Mouse (Mus musculus): Measurements from ENCODE around the gene Dchs2. TPM values are rescaled to one million over a fixed set of nuclear protein-coding genes. Genes with fewer than 3 reads are reported as not detected.
A peak's percentile ranks its signal among the peaks of the same experiment; 100 is the strongest.

Dchs2 gene
- polyA plus RNA-seq, 1 experiment from 2014 or later: 1.1 TPM

DNA sequence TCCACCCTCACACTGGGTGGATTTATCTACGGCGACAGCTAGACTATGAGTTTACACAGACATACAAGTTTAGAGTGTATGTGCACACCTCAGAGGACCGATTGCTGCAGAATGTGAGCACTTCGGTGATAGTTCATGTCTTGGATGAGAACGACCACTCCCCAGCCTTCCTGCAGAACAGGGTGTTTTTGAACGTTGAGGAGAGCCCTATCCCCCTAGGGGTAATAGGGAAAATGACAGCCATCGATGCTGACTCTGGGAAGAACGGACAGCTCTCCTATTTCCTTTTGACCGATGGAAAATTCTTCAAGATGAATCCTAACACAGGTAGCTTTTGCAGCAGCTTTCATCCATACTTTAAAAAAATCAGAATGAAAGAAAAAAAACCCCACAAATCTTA, 143.2 kb downstream of the Dchs2 start:
- no peak for ATAC-seq (ENCODE audit: low FRiP score, low read depth)
- WGBS: 64% methylated on average over 9 of the region's 9 CpGs

DNA sequence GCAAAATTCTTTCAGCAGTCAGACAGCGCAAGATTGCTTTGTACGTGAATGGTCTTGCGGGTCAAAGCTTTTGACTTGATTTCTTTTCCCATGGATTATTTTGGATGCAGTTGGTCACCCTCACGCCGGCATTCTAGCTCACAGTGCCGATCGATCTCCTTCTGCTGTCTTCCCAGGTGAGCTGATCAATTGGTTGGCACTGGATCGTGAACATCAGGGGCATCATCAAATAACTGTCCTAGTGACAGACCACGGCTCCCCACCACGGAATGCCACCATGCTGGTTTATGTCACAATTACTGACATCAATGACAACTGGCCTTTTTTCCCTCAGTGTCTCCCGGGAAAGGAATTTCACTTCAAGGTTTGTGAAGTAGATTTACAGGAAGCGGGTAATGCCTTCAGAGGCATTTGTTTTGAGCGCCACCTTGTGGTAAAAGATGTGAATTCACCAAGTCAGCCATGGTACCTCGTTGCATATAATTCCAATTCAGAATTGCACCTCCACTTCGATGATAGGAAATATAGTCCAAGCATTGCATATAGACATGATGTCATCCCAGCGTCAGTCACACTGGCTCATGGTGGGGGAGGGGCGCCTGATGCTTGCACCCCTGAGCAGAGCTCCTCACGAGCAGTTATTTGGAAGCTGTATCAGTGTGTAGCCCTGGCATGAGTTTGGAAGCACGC, 146.0 kb downstream of the Dchs2 start:
- WGBS: 38% methylated on average over 19 of the region's 19 CpGs
- peak; percentile 61 for ATAC-seq (ENCODE audit: low FRiP score, low read depth)
- Histone ChIP-seq H3K9ac (no peak overlapping the region), H3K4me1 (no peaks in the 10 kb centered on the region), H3K4me3 (no peak overlapping the region), H3K27ac (no peak overlapping the region), H3K27me3 (replicated peaks) (no peaks in the 10 kb centered on the region; the same call in 1 of the 2 replicates), H3K4me2 (replicated peaks) (peak overlapping the region; percentile 42), H3K36me3 (no peaks in the 10 kb centered on the region), H3K9me3 (no peaks in the 10 kb centered on the region)

More for the DNA sequence above, 143.2 kb downstream of the Dchs2 start:
- no peaks in the 10 kb centered on the region; the same call in 1 of the 2 replicates for H3K27me3 ChIP-seq (replicated peaks)
- H3K27ac ChIP-seq: no peak overlapping the region
- H3K4me1 ChIP-seq: no peaks in the 10 kb centered on the region
- no peak overlapping the region for H3K9ac ChIP-seq
- H3K9me3 ChIP-seq: no peaks in the 10 kb centered on the region
- H3K4me3 ChIP-seq: no peak overlapping the region
- no peaks in the 10 kb centered on the region for H3K36me3 ChIP-seq
- no peak overlapping the region for H3K4me2 ChIP-seq (replicated peaks)

DNA sequence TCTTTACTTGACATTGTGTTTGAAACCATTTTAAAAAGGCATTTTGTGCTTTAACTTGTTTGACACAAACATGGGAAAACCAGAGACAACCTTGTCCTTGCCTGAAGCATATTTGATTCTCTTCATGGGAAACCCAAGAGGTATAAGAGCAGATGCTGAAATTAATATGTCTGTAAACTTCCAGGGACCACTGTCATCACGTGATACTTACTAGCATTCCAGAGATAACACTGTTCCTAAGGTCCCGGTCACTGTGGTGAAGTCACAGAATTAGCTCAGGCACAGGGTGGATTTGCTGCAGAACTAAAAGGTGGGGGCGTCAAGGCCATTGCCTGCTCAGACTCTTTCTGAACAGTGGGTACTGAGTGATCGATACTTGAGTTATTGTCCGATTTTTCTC, 148.0 kb downstream of the Dchs2 start:
- 78% methylated on average over 5 of the region's 5 CpGs for WGBS
- no peaks in the 10 kb centered on the region for H3K4me1 ChIP-seq
- H3K9ac ChIP-seq: no peak overlapping the region
- H3K4me3 ChIP-seq: no peak overlapping the region
- no peak overlapping the region for H3K4me2 ChIP-seq (replicated peaks)
- H3K36me3 ChIP-seq: no peaks in the 10 kb centered on the region
- no peaks in the 10 kb centered on the region for H3K9me3 ChIP-seq
- H3K27ac ChIP-seq: no peak overlapping the region
- H3K27me3 ChIP-seq (replicated peaks): no peaks in the 10 kb centered on the region; the same call in 1 of the 2 replicates
- ATAC-seq (ENCODE audit: low FRiP score, low read depth): no peak

DNA sequence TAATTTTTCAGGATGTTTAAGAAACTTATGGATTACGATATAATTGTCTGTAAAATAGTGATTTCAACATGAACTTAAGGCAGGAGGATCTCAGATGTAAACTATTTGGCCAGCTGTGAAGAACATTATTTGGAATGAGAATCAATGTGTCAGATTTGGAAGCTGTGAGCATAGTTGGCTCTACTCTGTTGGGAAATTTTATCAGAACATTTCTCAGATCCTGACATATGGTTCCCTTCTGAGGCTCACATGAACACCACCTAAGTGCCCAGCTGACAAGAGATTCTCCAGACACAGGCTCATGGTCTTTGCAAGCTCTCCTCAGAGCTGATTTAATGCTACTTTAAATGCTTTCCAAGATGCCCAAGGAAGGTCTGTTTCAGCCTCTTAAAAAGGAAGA, 156.1 kb downstream of the Dchs2 start:
- Histone ChIP-seq H3K4me3 (no peak overlapping the region), H3K4me2 (replicated peaks) (no peak overlapping the region), H3K9ac (no peak overlapping the region), H3K36me3 (no peaks in the 10 kb centered on the region), H3K27ac (no peak overlapping the region), H3K4me1 (no peaks in the 10 kb centered on the region), H3K9me3 (no peaks in the 10 kb centered on the region), H3K27me3 (replicated peaks) (no peaks in the 10 kb centered on the region)
- WGBS: 84% methylated on average over 1 of the region's 1 CpGs
- no peak for ATAC-seq (ENCODE audit: low FRiP score, low read depth)

DNA sequence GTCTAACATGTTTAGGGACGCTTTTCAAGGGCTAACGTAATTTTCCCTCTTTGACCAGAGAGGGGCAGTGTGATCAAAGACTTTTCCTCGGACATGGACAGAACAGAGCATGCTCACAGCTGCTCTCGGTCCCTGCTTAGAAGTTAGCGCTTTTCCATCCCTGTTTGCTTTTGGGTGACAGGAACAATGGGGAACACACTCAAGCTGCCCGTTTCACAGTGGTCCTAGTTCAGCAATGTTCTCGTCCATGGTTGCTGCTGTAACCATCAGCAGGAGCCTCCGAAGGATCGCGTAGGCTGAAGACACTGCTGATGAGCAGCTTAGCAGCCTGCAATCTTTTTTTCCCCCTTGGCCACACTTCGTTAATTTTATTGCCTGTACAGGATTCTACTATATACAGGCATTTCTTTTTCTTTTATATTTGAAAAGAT, 159.2 kb downstream of the Dchs2 start:
- Histone ChIP-seq H3K27me3 (replicated peaks) (no peaks in the 10 kb centered on the region), H3K36me3 (no peaks in the 10 kb centered on the region), H3K9ac (peak overlapping the region; percentile 58), H3K4me3 (peak overlapping the region; percentile 43), H3K9me3 (no peaks in the 10 kb centered on the region), H3K4me1 (no peaks in the 10 kb centered on the region), H3K27ac (no peak overlapping the region), H3K4me2 (replicated peaks) (peak overlapping the region; percentile 65)
- peak; percentile 90 for ATAC-seq (ENCODE audit: low FRiP score, low read depth)
- 4% methylated on average over 11 of the region's 11 CpGs for WGBS

DNA sequence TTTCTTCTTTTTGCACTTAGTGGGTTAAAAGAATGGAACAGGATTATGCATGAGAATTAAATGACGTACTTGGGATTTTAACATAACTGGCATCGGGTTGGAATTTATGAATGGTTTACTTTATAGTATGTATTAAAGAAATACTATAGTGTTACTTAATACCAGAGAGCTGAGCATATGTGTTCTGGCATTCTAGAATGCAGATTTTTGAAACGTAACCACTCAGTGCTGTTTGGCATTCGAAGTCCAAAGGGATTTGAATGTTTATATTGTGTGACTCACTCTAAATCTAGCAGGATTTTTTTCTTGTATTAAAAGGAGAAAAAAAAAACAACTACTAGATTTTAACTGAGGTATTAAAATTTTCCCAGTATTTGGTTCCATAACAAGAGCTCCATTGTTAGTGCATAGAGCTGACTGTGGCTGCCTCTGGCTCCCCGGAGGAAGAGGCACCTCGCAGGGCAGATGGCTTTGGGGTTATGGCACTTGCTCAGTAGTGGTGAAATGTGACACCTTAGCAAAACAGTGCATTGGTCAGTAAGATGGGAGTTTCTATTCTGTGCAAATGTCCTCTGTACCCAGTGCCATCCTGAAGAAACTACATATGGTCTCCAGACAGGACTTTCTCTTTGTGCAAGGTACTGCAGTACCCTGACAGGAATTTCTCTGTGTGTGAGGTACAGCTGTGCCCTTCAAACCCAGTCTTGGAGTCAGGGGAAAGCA, 160.5 kb downstream of the Dchs2 start:
- WGBS: 61% methylated on average over 6 of the region's 6 CpGs
- ATAC-seq (ENCODE audit: low FRiP score, low read depth): no peak
- H3K9me3 ChIP-seq: no peaks in the 10 kb centered on the region

DNA sequence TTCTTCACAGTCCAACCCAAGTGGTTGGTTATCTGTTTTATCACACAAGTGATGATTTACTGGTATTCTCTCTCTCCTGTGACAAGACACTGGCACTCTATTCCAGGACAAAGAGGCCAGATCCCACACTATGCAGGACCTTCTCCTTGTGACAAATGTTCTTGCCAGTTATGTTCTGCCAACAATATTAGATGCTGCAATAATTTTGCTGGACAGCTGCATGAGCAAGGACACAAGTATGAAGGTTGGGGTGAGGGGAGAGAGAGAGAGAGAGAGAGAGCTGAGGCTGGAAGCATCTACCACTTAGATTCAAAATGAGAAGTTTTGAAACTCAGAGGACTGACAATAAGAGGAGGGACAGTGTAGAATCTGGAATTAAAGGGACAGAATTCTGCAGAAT, 162.7 kb downstream of the Dchs2 start:
- H3K9me3 ChIP-seq: no peaks in the 10 kb centered on the region

More for the DNA sequence above, 160.5 kb downstream of the Dchs2 start:
- Histone ChIP-seq H3K9ac (no peak overlapping the region), H3K27ac (no peak overlapping the region), H3K36me3 (no peaks in the 10 kb centered on the region), H3K4me3 (no peak overlapping the region), H3K27me3 (replicated peaks) (no peaks in the 10 kb centered on the region), H3K4me1 (no peaks in the 10 kb centered on the region), H3K4me2 (replicated peaks) (no peak overlapping the region)

DNA sequence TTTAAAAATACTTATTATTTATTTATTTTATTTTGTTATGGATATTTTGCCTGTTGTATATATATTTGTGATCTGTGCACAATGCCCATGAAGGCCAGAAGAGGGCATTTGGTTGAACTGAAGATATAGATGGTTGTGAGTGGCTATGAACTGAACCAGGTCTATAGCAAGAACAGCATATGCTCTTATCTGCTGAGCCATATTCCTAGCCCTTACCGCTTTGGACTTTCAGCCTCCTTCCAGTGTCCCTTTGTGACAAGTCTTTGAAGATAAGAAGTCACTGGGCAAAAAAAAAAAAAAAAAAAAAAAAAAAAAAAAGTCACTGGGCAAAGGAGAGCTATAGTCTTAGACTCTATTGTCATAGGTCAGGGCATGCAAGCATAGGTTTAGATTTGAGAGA, 163.2 kb downstream of the Dchs2 start:
- H3K4me1 ChIP-seq: no peaks in the 10 kb centered on the region
- no peaks in the 10 kb centered on the region for H3K36me3 ChIP-seq
- H3K27me3 ChIP-seq (replicated peaks): no peaks in the 10 kb centered on the region
- no peak overlapping the region for H3K4me3 ChIP-seq
- H3K4me2 ChIP-seq (replicated peaks): no peak overlapping the region
- H3K9me3 ChIP-seq: no peaks in the 10 kb centered on the region
- 91% methylated on average over 1 of the region's 1 CpGs for WGBS
- no peak overlapping the region for H3K9ac ChIP-seq
- no peak for ATAC-seq (ENCODE audit: low FRiP score, low read depth)
- no peak overlapping the region for H3K27ac ChIP-seq

More for the DNA sequence above, 162.7 kb downstream of the Dchs2 start:
- Histone ChIP-seq H3K4me2 (replicated peaks) (no peak overlapping the region), H3K4me3 (no peak overlapping the region), H3K4me1 (no peaks in the 10 kb centered on the region), H3K27ac (no peak overlapping the region), H3K9ac (no peak overlapping the region), H3K27me3 (replicated peaks) (no peaks in the 10 kb centered on the region), H3K36me3 (no peaks in the 10 kb centered on the region)
- no peak for ATAC-seq (ENCODE audit: low FRiP score, low read depth)

DNA sequence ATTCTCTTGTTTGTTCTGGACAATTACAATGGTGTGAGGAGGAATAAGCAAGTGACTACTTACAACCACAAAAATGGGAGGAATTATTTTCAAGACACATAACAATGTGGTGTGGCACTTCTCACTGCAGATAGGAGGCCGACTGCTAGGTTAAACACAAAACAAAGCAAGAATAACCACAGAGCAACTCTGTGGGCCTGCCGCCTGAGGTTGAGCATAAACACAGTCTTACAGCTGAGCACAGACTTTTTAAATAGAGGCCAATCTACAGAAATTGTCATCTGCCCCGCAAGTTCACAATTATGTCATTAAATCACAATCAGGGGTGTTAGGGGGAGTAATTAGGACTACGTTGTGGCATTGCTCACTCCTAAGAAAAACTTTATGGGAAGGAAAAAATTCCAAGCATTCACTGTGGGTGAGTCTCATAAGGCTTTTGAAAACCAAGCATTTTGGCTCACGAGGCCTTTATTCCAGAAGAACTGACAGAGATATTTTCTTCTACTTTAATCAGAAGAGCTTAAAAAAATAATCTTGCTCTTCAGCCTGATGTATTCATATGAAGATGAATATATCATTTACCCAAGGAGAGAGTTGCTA, 172.1 kb downstream of the Dchs2 start:
- 63% methylated on average over 5 of the region's 5 CpGs for WGBS
- H3K9ac ChIP-seq: no peak overlapping the region
- no peaks in the 10 kb centered on the region for H3K27me3 ChIP-seq (replicated peaks)
- no peaks in the 10 kb centered on the region for H3K9me3 ChIP-seq
- H3K27ac ChIP-seq: no peak overlapping the region
- no peaks in the 10 kb centered on the region for H3K4me1 ChIP-seq
- H3K4me2 ChIP-seq (replicated peaks): no peak overlapping the region
- H3K36me3 ChIP-seq: no peaks in the 10 kb centered on the region
- no peak overlapping the region for H3K4me3 ChIP-seq
- no peak for ATAC-seq (ENCODE audit: low FRiP score, low read depth)

DNA sequence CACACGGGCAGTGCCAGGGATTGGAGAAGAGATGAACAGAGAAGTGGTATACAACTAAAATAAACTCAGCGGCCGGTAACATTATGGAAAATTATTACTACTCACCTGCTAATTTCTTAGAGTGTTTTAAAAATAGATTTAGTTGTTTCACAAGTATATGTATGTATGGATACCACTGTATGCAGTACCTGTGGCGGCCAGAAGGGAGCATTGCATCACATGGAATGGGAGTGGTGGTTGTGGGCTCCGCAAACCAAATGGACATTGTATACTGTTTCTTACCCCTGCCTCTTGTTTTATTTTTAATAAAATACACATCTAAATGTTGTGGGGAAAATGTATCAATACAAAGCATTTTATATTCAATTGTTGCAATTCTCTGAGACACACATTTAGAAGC, 176.1 kb downstream of the Dchs2 start:
- Histone ChIP-seq H3K36me3 (no peaks in the 10 kb centered on the region), H3K9me3 (no peaks in the 10 kb centered on the region), H3K27ac (no peak overlapping the region), H3K4me1 (no peaks in the 10 kb centered on the region), H3K27me3 (replicated peaks) (no peaks in the 10 kb centered on the region), H3K4me2 (replicated peaks) (no peak overlapping the region), H3K9ac (no peak overlapping the region), H3K4me3 (no peak overlapping the region)
- 74% methylated on average over 5 of the region's 5 CpGs for WGBS
- ATAC-seq (ENCODE audit: low FRiP score, low read depth): no peak

DNA sequence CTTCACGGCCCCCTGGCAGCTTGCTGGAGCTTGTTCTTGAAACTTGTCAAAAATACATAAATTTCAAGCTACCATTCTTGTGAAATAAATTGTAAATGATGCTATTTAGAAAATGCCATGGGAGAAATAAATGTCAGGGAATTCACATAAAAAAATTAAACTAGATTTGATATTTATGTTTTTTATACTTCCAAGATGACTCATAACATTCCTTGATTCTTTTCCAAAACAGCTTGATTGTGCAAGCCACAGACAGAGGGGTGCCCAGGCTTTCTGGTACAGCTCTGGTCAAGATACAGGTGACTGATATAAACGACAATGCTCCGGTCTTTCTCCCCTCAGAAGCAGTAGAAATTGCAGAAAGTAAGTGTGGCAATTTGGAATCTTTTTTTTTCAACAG, 218.2 kb downstream of the Dchs2 start:
- no peaks in the 10 kb centered on the region for H3K4me1 ChIP-seq
- H3K9me3 ChIP-seq: no peaks in the 10 kb centered on the region
- H3K27ac ChIP-seq: no peak overlapping the region
- WGBS: 90% methylated on average over 3 of the region's 3 CpGs
- no peak for ATAC-seq (ENCODE audit: low FRiP score, low read depth)
- no peak overlapping the region for H3K9ac ChIP-seq
- no peaks in the 10 kb centered on the region for H3K27me3 ChIP-seq (replicated peaks)
- no peaks in the 10 kb centered on the region for H3K36me3 ChIP-seq
- no peak overlapping the region for H3K4me3 ChIP-seq
- no peak overlapping the region for H3K4me2 ChIP-seq (replicated peaks)

DNA sequence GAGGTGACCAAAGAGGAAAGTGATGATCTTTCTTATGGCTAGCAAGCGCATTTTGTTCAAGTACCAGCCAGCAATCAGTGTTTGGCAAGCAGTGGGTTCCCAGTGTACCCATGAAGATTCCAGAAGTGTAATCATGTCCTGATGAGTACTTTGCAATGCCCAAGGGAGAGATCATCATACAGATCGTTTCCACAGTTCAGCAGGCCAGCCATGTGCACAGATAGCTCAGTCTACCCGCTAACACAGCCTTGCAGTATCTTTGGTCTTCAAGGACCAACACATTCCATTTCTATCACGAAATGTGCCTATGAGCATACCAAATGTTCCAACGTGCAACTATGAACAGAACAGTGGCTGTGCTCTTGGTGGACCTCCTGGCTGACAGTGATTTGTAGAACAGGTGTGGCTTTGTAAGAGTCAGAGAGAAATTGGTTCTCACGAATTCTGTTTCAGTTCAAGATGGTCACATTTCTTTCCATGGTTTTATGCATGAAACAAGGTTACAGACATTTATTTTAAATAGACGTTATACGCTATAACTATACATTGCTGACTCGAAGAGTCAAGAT, 240.8 kb downstream of the Dchs2 start:
- Histone ChIP-seq H3K4me2 (replicated peaks) (no peak overlapping the region), H3K9me3 (no peaks in the 10 kb centered on the region), H3K9ac (no peak overlapping the region), H3K27ac (no peak overlapping the region), H3K27me3 (replicated peaks) (no peaks in the 10 kb centered on the region), H3K36me3 (no peaks in the 10 kb centered on the region), H3K4me1 (no peaks in the 10 kb centered on the region), H3K4me3 (no peak overlapping the region)
- no peak for ATAC-seq (ENCODE audit: low FRiP score, low read depth)
- WGBS: 90% methylated on average over 9 of the region's 9 CpGs
